Mouse (Mus musculus) ES-E14 (cell line): ENCODE data around the gene Kdm5a.

Experiments
- CHD2 ChIP-seq: IDR thresholded peaks from 2 replicates; pipeline ENCODE4 v1.6.1; 2014; ENCODE audit warnings: mild to moderate bottlenecking, low read depth, low read length, inconsistent platforms
- HCFC1 ChIP-seq: IDR thresholded peaks from 2 replicates; pipeline ENCODE4 v1.6.1; 2012; ENCODE audit warnings: low read length, inconsistent platforms, borderline replicate concordance; ENCODE audit not compliant: insufficient read depth
- MAFK ChIP-seq: IDR thresholded peaks from 2 replicates; pipeline ENCODE4 v1.6.1; 2014; ENCODE audit warnings: mild to moderate bottlenecking, low read depth, low read length, inconsistent platforms; ENCODE audit not compliant: insufficient read depth
- ZC3H11A ChIP-seq: IDR thresholded peaks from 2 replicates; pipeline ENCODE4 v1.6.1; 2012; ENCODE audit warnings: low read depth, mild to moderate bottlenecking, inconsistent platforms, low read length, borderline replicate concordance

- no peak for TF ChIP-seq CHD2
- no peak for TF ChIP-seq MAFK
- no peak for TF ChIP-seq HCFC1
- TF ChIP-seq ZC3H11A: no peak
Observed at GRCm38 (mm10) chr6:120468259-120468658, 104.3 kb downstream of the Kdm5a start.
